Mouse (Mus musculus): ENCODE results near the gene Prcp.
"Not testable (repeated sequence)": the region's sequence is repeated elsewhere in the genome, so short reads cannot be mapped to it uniquely, and the experiment has no call there.

Prcp gene

GRCm38 (mm10) chr7:92977429-92977828 lies 103.2 kb downstream of the Prcp start:
- no peak for DNase-seq (ENCODE audit: extremely low read depth, low read depth, low spot score)

GRCm38 (mm10) chr7:92978225-92978624 lies 104.0 kb downstream of the Prcp start:
- DNase-seq (ENCODE audit: extremely low read depth, low read depth, low spot score): no peak

DNA sequence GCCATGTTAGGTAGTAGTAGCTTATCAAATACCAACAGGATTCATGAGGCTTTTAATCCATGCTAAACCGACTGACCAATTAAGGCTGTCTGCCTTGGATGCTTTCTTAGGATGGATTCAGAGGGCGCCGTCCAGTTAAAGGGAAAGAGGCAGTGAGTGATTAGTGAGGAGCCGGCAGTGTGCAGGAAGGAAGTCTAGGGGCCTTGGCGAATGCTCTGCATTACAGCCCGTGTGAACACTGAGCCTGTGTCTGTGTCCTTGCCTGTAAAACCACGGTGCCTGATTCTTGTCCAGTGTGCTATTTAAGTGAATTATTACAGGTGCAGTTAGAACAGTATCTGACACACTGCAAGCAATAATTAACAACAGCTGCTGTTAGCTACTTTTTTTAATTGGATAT lies 104.5 kb downstream of the Prcp start:
- not testable (repeated sequence) for DNase-seq (ENCODE audit: extremely low read depth, low read depth, low spot score)

- DNase-seq (ENCODE audit: extremely low read depth, low read depth, low spot score): no peak
Observed at GRCm38 (mm10) chr7:92980741-92981140, 106.5 kb downstream of the Prcp start.

DNA sequence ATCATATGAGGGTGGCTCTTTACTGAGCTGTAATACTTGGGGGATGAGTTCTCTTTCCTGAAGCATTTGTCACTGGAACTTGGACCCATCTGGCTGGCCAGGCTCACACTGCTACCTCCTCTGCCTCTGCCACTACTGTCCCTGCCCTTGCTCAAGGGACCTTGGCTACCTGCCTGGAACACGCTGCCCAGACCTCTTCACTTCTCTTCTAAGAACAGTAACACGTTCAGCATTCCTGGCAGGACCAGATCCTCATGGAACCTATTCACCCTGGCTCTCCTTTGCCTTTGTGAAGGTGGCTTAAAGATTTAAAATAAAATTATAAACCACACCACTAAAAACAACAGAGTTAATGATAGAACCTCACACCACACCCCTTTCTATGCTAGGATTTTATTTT lies 107.6 kb downstream of the Prcp start:
- DNase-seq (ENCODE audit: extremely low read depth, low read depth, low spot score): no peak

Measured in fat pad, adult 2 months (tissue).